Mouse (Mus musculus): Measurements from ENCODE around the gene S1pr4. TPM values are rescaled to one million over a fixed set of nuclear protein-coding genes. Genes with fewer than 3 reads are reported as not detected.

S1pr4 gene
- polyA plus RNA-seq, 1 experiment from 2014 or later, result 0.15 TPM

- no peaks in the 10 kb centered on the region for H3K9me3 ChIP-seq (ENCODE audit: control insufficient read depth, low read length)
- peaks cover 8% of the 10 kb centered on the region; the same call in 1 of the 2 replicates for H3K36me3 ChIP-seq (ENCODE audit: control insufficient read depth, insufficient read depth, low read length)
- peaks cover 4% of the 10 kb centered on the region for H3K4me1 ChIP-seq (replicated peaks; ENCODE audit: control insufficient read depth, insufficient read depth, low read length)
- no peak overlapping the region for H3K9ac ChIP-seq (ENCODE audit: low read depth, low read length)
- ATAC-seq (ENCODE audit: low FRiP score) (no peak), DNase-seq (ENCODE audit: low spot score) (peak; percentile 74)
- no peak overlapping the region for H3K4me2 ChIP-seq (replicated peaks; ENCODE audit: low read depth, low read length)
- H3K27me3 ChIP-seq (ENCODE audit: control insufficient read depth, insufficient read depth, low read length), result peaks cover 4% of the 10 kb centered on the region
- H3K4me3 ChIP-seq (ENCODE audit: low read depth, low read length), result no peak overlapping the region
- H3K27ac ChIP-seq (ENCODE audit: low read depth, low read length), result no peak overlapping the region
- WGBS, result 15% methylated on average over 9 of the region's 9 CpGs
Measured at GRCm38 (mm10) chr10:81483983-81484382, 15.9 kb downstream of the S1pr4 start.

- no peak within 1 kb of the TSS for H3K27ac ChIP-seq (ENCODE audit: low read depth, low read length)
- H3K36me3 ChIP-seq (ENCODE audit: control insufficient read depth, insufficient read depth, low read length), result peaks cover 3% of the 10 kb centered on the region; the same call in 1 of the 2 replicates
- H3K9me3 ChIP-seq (ENCODE audit: control insufficient read depth, low read length), result no peaks in the 10 kb centered on the region
- peak within 1 kb of the TSS; percentile 44 for H3K4me3 ChIP-seq (ENCODE audit: low read depth, low read length)
- H3K4me2 ChIP-seq (replicated peaks; ENCODE audit: low read depth, low read length), result peak within 1 kb of the TSS; percentile 58
- peaks cover 12% of the 10 kb centered on the region for H3K27me3 ChIP-seq (ENCODE audit: control insufficient read depth, insufficient read depth, low read length)
- peaks cover 4% of the 10 kb centered on the region for H3K4me1 ChIP-seq (replicated peaks; ENCODE audit: control insufficient read depth, insufficient read depth, low read length)
- peak within 1 kb of the TSS; percentile 62 for H3K9ac ChIP-seq (ENCODE audit: low read depth, low read length)
- DNase-seq (ENCODE audit: low spot score), result peak; percentile 85
- ATAC-seq (ENCODE audit: low FRiP score), result peak; percentile 55
- WGBS, result under 1% methylated on average over 35 of the region's 36 CpGs
Measured at GRCm38 (mm10) chr10:81482533-81482889, 17.4 kb downstream of the S1pr4 start, which contains the start of gene Celf5. TSS of gene Celf5 (minus strand) at chr10:81482709.

DNA sequence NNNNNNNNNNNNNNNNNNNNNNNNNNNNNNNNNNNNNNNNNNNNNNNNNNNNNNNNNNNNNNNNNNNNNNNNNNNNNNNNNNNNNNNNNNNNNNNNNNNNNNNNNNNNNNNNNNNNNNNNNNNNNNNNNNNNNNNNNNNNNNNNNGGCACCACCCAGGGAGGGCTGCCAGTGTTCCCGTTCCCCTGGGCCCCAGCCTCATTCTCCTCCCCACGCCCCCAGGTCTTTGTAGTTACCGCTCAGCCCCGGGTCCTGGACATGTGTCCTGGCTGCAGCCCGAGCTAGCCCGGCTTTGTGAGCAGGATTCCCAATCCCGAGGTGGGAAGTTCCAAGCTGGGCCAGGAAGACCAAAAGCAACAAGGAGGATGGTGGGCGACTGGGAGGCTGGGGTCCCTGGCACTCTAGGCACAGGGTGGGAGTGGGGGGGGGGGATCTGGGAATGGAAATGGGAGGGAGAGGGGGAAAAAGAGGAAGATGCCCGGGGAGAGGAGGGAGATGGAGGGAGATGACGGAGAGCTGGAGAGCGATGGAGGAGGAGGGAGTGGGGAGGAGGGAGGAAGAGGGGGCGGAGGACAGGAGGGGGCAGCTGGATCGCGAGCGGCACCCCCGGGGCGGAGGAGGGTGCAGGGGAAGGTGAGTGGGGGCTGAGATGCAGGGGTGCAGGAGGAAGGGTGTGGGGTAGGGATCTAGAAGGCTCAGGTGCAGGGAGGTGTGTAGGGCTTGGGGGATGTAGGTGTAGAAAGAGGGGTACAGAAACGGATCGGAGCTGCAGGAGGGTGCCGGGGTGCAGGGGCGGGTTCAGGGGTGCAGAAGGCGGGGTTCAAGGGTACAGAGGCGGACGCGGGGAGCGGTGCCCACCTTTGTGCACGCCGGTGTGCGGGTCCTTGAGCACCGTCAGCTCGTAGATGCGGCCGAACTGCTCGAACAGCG lies 18.1 kb downstream of the S1pr4 start:
- H3K27ac ChIP-seq (ENCODE audit: low read depth, low read length), result no peak overlapping the region
- peaks cover 4% of the 10 kb centered on the region for H3K4me1 ChIP-seq (replicated peaks; ENCODE audit: control insufficient read depth, insufficient read depth, low read length)
- H3K4me2 ChIP-seq (replicated peaks; ENCODE audit: low read depth, low read length), result peak overlapping the region; percentile 58
- peak overlapping the region; percentile 62 for H3K9ac ChIP-seq (ENCODE audit: low read depth, low read length)
- H3K27me3 ChIP-seq (ENCODE audit: control insufficient read depth, insufficient read depth, low read length), result peaks cover 15% of the 10 kb centered on the region
- ATAC-seq (ENCODE audit: low FRiP score) (peak; percentile 42), DNase-seq (ENCODE audit: low spot score) (no peak)
- H3K4me3 ChIP-seq (ENCODE audit: low read depth, low read length), result peak overlapping the region; percentile 44
- 6% methylated on average over 26 of the region's 35 CpGs for WGBS
- H3K36me3 ChIP-seq (ENCODE audit: control insufficient read depth, insufficient read depth, low read length), result no peaks in the 10 kb centered on the region
- no peaks in the 10 kb centered on the region for H3K9me3 ChIP-seq (ENCODE audit: control insufficient read depth, low read length)

- Histone ChIP-seq H3K27me3 (ENCODE audit: control insufficient read depth, insufficient read depth, low read length) (peaks cover 25% of the 10 kb centered on the region), H3K9ac (ENCODE audit: low read depth, low read length) (no peak overlapping the region), H3K4me3 (ENCODE audit: low read depth, low read length) (no peak overlapping the region), H3K4me1 (replicated peaks; ENCODE audit: control insufficient read depth, insufficient read depth, low read length) (peaks cover 3% of the 10 kb centered on the region; the same call in 1 of the 2 replicates), H3K9me3 (ENCODE audit: control insufficient read depth, low read length) (no peaks in the 10 kb centered on the region), H3K27ac (ENCODE audit: low read depth, low read length) (no peak overlapping the region), H3K4me2 (replicated peaks; ENCODE audit: low read depth, low read length) (no peak overlapping the region), H3K36me3 (ENCODE audit: control insufficient read depth, insufficient read depth, low read length) (no peaks in the 10 kb centered on the region)
- ATAC-seq (ENCODE audit: low FRiP score), result no peak
- DNase-seq (ENCODE audit: low spot score), result no peak
- WGBS, result 85% methylated on average over 10 of the region's 10 CpGs
Measured at GRCm38 (mm10) chr10:81474461-81474860, 25.5 kb downstream of the S1pr4 start.

DNA sequence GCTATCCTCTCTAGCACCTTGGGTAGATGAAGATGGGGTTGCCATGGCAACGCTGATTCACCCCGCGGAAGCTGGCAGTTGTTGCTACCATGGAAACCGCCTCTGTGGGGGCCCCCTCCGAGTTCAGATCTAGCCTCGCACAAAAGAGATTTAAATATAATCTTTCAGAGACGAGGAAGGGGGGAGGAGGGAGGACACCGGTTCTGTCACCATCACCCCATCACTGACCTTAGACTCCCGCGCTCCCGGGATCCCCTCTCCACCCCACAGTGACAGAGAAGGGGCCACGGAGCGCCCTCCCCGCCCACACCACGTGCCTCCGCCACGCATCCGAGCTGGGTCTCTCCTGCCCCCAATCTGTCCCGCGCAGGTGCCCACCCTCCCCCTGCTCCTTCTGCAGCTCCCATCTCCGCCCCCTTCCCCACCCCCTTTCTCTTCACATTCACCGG lies 26.9 kb downstream of the S1pr4 start:
- peak; percentile 87 for DNase-seq (ENCODE audit: low spot score)
- Histone ChIP-seq H3K9ac (ENCODE audit: low read depth, low read length) (0 out of 2 replicates have a peak overlapping the region, but pooled peaks have one; percentile 21), H3K27ac (ENCODE audit: low read depth, low read length) (peak overlapping the region; percentile 58; the same call in 1 of the 2 replicates)

GRCm38 (mm10) chr10:81472403-81473002 lies 27.4 kb downstream of the S1pr4 start:
- H3K9me3 ChIP-seq (ENCODE audit: control insufficient read depth, low read length), result no peaks in the 10 kb centered on the region
- H3K9ac ChIP-seq (ENCODE audit: low read depth, low read length), result no peak overlapping the region
- H3K27me3 ChIP-seq (ENCODE audit: control insufficient read depth, insufficient read depth, low read length), result peaks cover 20% of the 10 kb centered on the region
- H3K4me2 ChIP-seq (replicated peaks; ENCODE audit: low read depth, low read length), result peak overlapping the region; percentile 47
- no peaks in the 10 kb centered on the region for H3K36me3 ChIP-seq (ENCODE audit: control insufficient read depth, insufficient read depth, low read length)
- H3K4me1 ChIP-seq (replicated peaks; ENCODE audit: control insufficient read depth, insufficient read depth, low read length), result peaks cover 3% of the 10 kb centered on the region; the same call in 1 of the 2 replicates
- peak overlapping the region; percentile 16 for H3K4me3 ChIP-seq (ENCODE audit: low read depth, low read length)
- 0 out of 2 replicates have a peak overlapping the region, but pooled peaks have one; percentile 30 for H3K27ac ChIP-seq (ENCODE audit: low read depth, low read length)
- WGBS, result 8% methylated on average over 15 of the region's 18 CpGs
- ATAC-seq (ENCODE audit: low FRiP score), result peak; percentile 67
- peak; percentile 61 for DNase-seq (ENCODE audit: low spot score)

More for the DNA sequence above, 26.9 kb downstream of the S1pr4 start:
- peak overlapping the region; percentile 16 for H3K4me3 ChIP-seq (ENCODE audit: low read depth, low read length)
- 0% methylated on average over 22 of the region's 22 CpGs for WGBS
- H3K4me2 ChIP-seq (replicated peaks; ENCODE audit: low read depth, low read length), result peak overlapping the region; percentile 47
- no peaks in the 10 kb centered on the region for H3K9me3 ChIP-seq (ENCODE audit: control insufficient read depth, low read length)
- ATAC-seq (ENCODE audit: low FRiP score), result peak; percentile 86
- no peaks in the 10 kb centered on the region for H3K36me3 ChIP-seq (ENCODE audit: control insufficient read depth, insufficient read depth, low read length)
- peaks cover 21% of the 10 kb centered on the region for H3K27me3 ChIP-seq (ENCODE audit: control insufficient read depth, insufficient read depth, low read length)
- H3K4me1 ChIP-seq (replicated peaks; ENCODE audit: control insufficient read depth, insufficient read depth, low read length), result peaks cover 3% of the 10 kb centered on the region; the same call in 1 of the 2 replicates

- Histone ChIP-seq H3K9ac (ENCODE audit: low read depth, low read length) (no peak overlapping the region), H3K27ac (ENCODE audit: low read depth, low read length) (no peak overlapping the region), H3K4me3 (ENCODE audit: low read depth, low read length) (no peak overlapping the region), H3K4me2 (replicated peaks; ENCODE audit: low read depth, low read length) (no peak overlapping the region), H3K4me1 (replicated peaks; ENCODE audit: control insufficient read depth, insufficient read depth, low read length) (peaks cover 3% of the 10 kb centered on the region; the same call in 1 of the 2 replicates), H3K27me3 (ENCODE audit: control insufficient read depth, insufficient read depth, low read length) (peaks cover 21% of the 10 kb centered on the region), H3K9me3 (ENCODE audit: control insufficient read depth, low read length) (no peaks in the 10 kb centered on the region), H3K36me3 (ENCODE audit: control insufficient read depth, insufficient read depth, low read length) (no peaks in the 10 kb centered on the region)
- no peak for ATAC-seq (ENCODE audit: low FRiP score)
- no peak for DNase-seq (ENCODE audit: low spot score)
- 48% methylated on average over 18 of the region's 18 CpGs for WGBS
Measured at GRCm38 (mm10) chr10:81470454-81470853, 29.5 kb downstream of the S1pr4 start.

DNA sequence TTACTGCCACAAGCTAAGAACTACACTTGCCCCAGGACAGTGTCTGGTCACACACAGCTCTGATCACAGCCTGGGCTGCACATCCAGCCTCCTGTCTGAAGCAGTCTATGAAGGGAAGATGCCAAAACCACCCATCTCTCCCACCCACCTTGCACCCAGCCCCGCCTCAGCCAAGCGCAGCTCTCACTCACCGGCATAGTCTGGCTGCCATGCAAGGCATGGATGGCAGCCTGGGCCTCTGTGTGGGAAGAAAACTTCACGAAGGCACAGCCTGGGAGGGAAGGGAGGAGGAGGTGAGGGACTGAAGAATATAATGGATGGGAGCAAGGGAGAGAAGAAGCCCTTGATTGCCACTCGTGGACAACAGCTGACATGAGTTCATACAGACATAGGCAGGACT lies 30.7 kb downstream of the S1pr4 start:
- DNase-seq (ENCODE audit: low spot score) (no peak), ATAC-seq (ENCODE audit: low FRiP score) (no peak)
- WGBS, result 84% methylated on average over 5 of the region's 5 CpGs
- H3K9me3 ChIP-seq (ENCODE audit: control insufficient read depth, low read length), result no peaks in the 10 kb centered on the region
- no peak overlapping the region for H3K9ac ChIP-seq (ENCODE audit: low read depth, low read length)
- peaks cover 23% of the 10 kb centered on the region for H3K27me3 ChIP-seq (ENCODE audit: control insufficient read depth, insufficient read depth, low read length)
- no peak overlapping the region for H3K4me2 ChIP-seq (replicated peaks; ENCODE audit: low read depth, low read length)
- no peak overlapping the region for H3K27ac ChIP-seq (ENCODE audit: low read depth, low read length)
- H3K4me1 ChIP-seq (replicated peaks; ENCODE audit: control insufficient read depth, insufficient read depth, low read length), result peaks cover 6% of the 10 kb centered on the region
- no peaks in the 10 kb centered on the region for H3K36me3 ChIP-seq (ENCODE audit: control insufficient read depth, insufficient read depth, low read length)
- no peak overlapping the region for H3K4me3 ChIP-seq (ENCODE audit: low read depth, low read length)
